Mouse (Mus musculus) common myeloid progenitor, adult 5-6 weeks (primary cell): ENCODE measurements around the gene Pik3c2b. TPM values are rescaled to one million over a fixed set of nuclear protein-coding genes. Genes with fewer than 3 reads are reported as not detected.

Experiments
- ATAC-seq: replicated peaks from 2 replicates; pipeline ENCODE4 v1.8.0; 2016; ENCODE audit warnings: low read depth, mild to moderate bottlenecking, moderate TSS enrichment, inconsistent platforms; ENCODE audit not compliant: poor library complexity, severe bottlenecking
- total RNA-seq: library from RNA; stranded (forward); fragments of 200-1000, 187-1606 nt; gene quantifications from 2 replicates; pipeline ENCODE4 v1.2.3, GENCODE M21; 2017

The Pik3c2b gene
- total RNA-seq, 1 experiment from 2014 or later: 2.6 TPM

DNA sequence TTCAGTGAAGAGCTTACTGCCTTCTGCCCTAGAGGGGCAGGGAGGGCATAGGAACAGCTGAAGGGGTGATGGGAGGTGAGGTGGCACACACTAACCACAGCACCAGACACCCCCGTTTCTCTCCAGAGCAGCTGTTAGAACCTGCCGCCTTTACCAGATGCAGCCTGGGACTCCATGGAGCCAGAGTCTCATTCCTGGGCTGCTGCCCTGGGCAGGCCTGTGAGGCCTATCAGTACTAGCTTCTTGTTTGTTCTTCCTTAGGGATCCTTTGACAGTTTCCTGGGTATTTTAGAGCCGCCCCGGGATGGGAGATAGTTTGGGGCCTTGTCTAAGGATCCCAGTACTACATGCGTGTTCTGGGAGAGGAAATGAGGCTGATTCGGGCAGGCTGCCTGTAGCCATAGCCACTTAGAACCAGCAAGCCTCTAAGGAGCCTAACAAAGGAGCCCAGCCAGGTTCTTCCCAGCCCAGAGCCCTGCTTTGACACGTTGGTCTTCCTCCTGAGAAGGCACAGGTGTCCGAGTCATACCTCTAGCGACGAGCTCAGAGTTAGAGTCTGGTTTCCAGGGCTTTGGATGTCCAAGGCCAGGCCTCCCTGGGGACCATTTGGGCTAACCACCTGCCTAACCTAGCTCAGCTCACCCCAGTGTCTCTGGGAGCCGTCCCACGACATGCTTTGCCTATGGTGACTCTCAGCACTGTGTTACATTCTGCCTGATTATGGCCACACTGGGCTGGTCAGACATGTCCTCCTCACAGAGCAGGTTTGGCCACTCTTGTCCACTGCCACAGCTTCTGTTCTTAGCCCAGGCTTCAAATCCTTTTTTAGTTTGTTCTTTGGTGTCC, 24.0 kb downstream of the Pik3c2b start:
- ATAC-seq: no peak

DNA sequence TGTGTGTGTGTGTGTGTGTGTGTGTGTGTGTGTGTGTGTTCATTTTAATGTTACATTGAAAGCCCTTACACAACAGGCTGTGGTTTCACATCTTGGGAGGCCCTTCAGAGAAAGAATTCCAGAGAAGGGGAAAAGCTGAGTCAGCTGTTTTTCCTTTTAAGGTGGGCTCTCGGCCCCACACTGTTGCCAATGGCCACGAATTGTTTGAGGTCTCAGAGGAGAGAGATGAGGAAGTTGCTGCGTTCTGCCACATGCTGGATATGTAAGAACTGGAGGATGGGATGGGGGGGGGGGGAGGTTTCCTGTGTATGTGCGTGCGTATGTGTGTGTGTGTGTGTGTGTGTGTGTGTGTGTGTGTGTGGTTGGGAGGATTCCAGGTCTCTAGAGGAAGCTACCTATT, 24.7 kb downstream of the Pik3c2b start:
- peak; percentile 48; the same call in 1 of the 2 replicates for ATAC-seq

- ATAC-seq: no peak
These were observed 26.4 kb downstream of the Pik3c2b start for GRCm38 (mm10) chr1:133071666-133072381.

- ATAC-seq: peak; percentile 76
These were observed 27.9 kb downstream of the Pik3c2b start for GRCm38 (mm10) chr1:133073327-133073856.

- ATAC-seq: no peak
These were observed 29.1 kb downstream of the Pik3c2b start for GRCm38 (mm10) chr1:133074541-133074940.

- ATAC-seq: no peak
These were observed 30.4 kb downstream of the Pik3c2b start for GRCm38 (mm10) chr1:133075651-133076400.

- ATAC-seq: no peak
These were observed 31.4 kb downstream of the Pik3c2b start for GRCm38 (mm10) chr1:133076681-133077514.

DNA sequence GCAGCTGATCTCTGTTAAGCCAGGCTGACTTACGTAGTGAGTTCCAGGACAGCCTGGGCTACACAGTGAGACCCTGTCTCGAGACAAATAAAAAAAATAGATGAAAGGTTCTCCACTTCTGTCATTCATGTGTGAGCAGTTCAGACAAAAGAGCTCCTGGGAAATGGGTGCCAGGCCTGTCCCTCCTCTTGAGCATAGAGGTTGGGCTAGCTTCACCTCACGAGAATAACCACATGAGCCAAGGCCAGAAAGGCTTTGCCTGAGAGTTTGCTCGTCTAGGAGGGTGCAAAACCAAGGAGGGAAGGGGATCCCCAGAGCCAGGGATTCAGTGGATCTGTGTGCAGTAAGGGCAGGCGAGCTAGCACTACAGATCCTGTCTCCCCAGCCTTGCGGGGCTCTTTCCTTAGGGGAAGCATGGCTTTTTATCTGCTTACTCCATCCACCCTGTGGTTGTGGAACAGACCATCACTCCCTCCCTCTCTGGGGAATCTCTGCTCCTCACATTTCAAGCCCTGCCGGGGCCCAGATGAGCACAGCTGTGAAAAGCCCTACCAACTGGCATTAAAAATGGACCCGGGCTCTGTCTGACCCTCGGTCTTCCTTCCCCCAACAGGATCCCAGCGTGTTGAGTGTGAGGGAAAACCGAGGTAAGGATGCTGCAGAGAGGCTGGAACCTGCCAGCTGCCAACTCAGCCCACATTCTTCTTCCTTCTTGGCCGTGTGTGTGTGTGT, 32.3 kb downstream of the Pik3c2b start:
- no peak for ATAC-seq

DNA sequence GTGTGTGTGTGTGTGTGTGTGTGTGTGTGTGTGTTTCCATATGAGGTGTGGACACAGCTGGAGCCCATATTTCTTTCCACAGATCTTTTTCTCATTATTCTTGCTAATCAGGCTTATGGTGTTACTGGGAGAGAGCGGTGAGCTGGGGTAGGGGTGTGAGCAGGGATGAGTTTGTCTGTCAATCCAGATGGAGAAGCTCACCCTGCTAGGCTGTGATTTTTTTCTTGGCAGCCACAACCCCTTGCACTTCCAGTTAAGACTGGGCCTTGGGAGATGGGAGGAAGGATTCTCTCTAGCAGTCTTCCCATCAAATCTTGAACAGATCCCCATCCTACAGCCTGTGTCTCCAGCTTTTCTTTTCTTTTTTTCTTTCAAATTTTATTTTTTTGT, 32.9 kb downstream of the Pik3c2b start:
- ATAC-seq: no peak

DNA sequence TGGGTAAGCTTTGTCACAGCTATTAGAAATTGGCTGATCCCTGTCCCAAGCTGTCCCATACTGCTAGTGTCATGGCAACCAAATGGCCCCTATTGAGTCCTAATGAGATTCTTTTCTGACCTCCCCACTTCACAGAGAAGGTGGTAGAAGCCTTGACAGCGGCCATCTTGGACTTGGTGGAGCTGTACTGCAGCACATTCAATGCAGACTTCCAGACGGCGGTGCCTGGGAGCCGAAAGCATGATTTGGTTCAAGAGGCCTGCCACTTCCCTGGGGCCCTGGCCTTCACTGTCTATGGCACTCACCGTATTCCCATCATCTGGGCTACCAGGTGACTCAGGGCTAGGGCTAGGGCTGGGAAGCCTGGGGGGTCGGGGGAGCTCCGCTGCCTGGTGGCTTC, 34.0 kb downstream of the Pik3c2b start:
- no peak for ATAC-seq

GRCm38 (mm10) chr1:133080079-133080561, 34.7 kb downstream of the Pik3c2b start:
- no peak for ATAC-seq

DNA sequence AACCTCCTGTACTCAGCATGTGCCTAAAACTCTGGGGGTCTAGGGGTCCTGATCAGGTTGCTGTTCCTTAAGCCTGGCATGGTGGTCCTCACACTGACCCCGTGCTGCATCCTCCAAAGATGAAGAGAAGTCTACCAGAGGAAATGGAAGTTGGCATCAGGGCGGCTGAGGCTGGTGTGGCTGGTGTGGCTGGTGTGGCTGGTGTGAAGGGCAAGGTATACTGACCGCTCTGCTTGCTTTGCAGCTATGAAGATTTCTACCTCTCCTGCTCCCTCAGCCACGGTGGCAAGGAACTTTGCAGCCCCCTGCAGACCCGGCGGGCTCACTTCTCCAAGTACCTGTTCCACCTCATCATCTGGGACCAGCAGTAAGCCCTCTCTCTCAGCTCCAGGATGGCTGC, 35.2 kb downstream of the Pik3c2b start:
- ATAC-seq: no peak

DNA sequence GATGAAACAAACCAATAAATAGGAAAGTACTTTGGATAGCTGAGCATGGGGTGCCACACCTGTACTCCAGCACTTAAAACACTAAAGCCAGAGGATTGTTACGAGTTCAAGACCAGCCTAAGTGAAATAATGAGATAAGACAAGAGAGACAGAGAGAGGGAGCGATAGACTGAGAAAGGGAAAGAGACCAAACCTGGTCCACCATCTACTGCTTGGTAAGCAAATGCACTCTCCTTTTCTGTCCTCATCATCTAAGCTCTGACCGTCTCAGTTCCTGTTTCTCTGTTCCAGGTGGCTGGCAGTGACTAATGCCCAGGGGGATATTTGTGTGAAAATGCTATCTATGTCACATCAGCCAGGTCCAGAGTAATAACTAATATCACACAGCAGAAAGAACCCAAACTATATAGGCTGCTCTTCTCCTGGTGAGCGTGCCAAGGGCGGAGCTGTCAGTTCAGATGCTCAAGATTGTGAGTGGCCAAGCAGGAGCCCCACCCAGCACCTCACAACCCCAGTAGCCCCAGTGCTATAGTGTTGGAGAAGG, 37.6 kb downstream of the Pik3c2b start:
- peak; percentile 33; the same call in 1 of the 2 replicates for ATAC-seq

- ATAC-seq: no peak
These were observed 38.6 kb downstream of the Pik3c2b start for GRCm38 (mm10) chr1:133083942-133084625.

- no peak for ATAC-seq
These were observed 39.4 kb downstream of the Pik3c2b start for GRCm38 (mm10) chr1:133084708-133085416.

GRCm38 (mm10) chr1:133085417-133085742, 39.9 kb downstream of the Pik3c2b start:
- no peak for ATAC-seq

DNA sequence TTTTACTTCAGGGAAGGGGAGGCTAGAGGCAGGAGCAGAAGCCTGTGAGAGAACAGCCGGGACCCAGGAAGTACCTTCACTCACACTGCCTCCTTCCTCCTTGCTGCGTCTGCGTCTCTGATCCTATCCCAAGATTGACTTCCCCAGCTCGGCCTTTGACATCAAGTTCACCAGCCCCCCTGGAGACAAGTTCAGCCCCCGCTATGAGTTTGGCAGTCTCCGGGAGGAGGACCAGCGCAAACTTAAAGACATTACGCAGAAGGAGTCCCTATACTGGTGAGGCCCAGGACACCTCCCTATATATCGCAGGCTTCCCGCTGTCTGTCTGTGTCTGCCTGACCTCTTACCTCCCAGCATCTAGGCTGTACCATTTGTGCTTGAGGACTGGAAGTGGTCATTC, 41.3 kb downstream of the Pik3c2b start:
- no peak for ATAC-seq
